Mouse (Mus musculus) thymus, postnatal 0 days (tissue): ENCODE results near the gene Rpp21. TPM values are rescaled to one million over a fixed set of nuclear protein-coding genes. Genes with fewer than 3 reads are reported as not detected.

Source experiments
- DNase-seq: peaks from one replicate; pipeline ENCODE4 v3.0.0-alpha.2; 2015; ENCODE audit warnings: low spot score
- polyA plus RNA-seq: library from polyadenylated mRNA; unstranded; fragments of >200 nt; fragmentation: Nextera tagmentation; extraction: Ambion mirVana; gene quantifications from 2 replicates; pipeline ENCODE4 v1.2.1, GENCODE M21; 2015

The Rpp21 gene
- polyA plus RNA-seq, 1 experiment from 2014 or later, result 159 TPM

GRCm38 (mm10) chr17:36237321-36237921 is 20.4 kb downstream of the Rpp21 start:
- no peak for DNase-seq

GRCm38 (mm10) chr17:36235300-36235699 is 22.6 kb downstream of the Rpp21 start:
- DNase-seq, result peak; percentile 40

- no peak for DNase-seq
Measured at GRCm38 (mm10) chr17:36233572-36233971, 24.3 kb downstream of the Rpp21 start.

GRCm38 (mm10) chr17:36231318-36231717 is 26.6 kb downstream of the Rpp21 start:
- DNase-seq, result peak; percentile 100

GRCm38 (mm10) chr17:36229046-36229445 is 28.8 kb downstream of the Rpp21 start:
- DNase-seq, result peak; percentile 23

GRCm38 (mm10) chr17:36226921-36227320 is 30.9 kb downstream of the Rpp21 start:
- DNase-seq, result peak; percentile 85

- DNase-seq, result no peak
Measured at GRCm38 (mm10) chr17:36225231-36225824, 32.5 kb downstream of the Rpp21 start.

- no peak for DNase-seq
Measured at GRCm38 (mm10) chr17:36224451-36224850, 33.4 kb downstream of the Rpp21 start.

GRCm38 (mm10) chr17:36218594-36219155 is 39.2 kb downstream of the Rpp21 start:
- no peak for DNase-seq

GRCm38 (mm10) chr17:36215586-36215985 is 42.3 kb downstream of the Rpp21 start:
- no peak for DNase-seq

- no peak for DNase-seq
Measured at GRCm38 (mm10) chr17:36206846-36207245, 51.0 kb downstream of the Rpp21 start.

GRCm38 (mm10) chr17:36205862-36206261 is 52.0 kb downstream of the Rpp21 start:
- DNase-seq, result no peak

Other genes starting within 250 kb of the Rpp21 start
- gene H2-T24, start 237.5 kb downstream of the Rpp21 start, polyA plus RNA-seq, result 4.2 and 6.5 TPM in 2 replicates
- gene H2-T23, start 225.2 kb downstream of the Rpp21 start, polyA plus RNA-seq, result 136 and 163 TPM in 2 replicates
- 60.4 and 66.8 TPM in 2 replicates for gene H2-T22, start 215.3 kb downstream of the Rpp21 start, polyA plus RNA-seq
- 0.10 and 0.13 TPM in 2 replicates for gene Gm6034, start 215.1 kb downstream of the Rpp21 start, polyA plus RNA-seq
- gene Gm11127, start 199.7 kb downstream of the Rpp21 start, polyA plus RNA-seq, result 0.96 and 1.3 TPM in 2 replicates
- gene Gm19684, start 136.4 kb downstream of the Rpp21 start, polyA plus RNA-seq, result 0.48 and 0.57 TPM in 2 replicates
- 0.45 and 0.99 TPM in 2 replicates for gene Gm7030, start 128.6 kb downstream of the Rpp21 start, polyA plus RNA-seq
- gene Gm8909, start 89.5 kb downstream of the Rpp21 start, polyA plus RNA-seq, result 13.7 and 15.3 TPM in 2 replicates
- gene H2-T3, start 67.8 kb downstream of the Rpp21 start, polyA plus RNA-seq, result 1.9 and 2.7 TPM in 2 replicates
- gene Trim39, start 14.2 kb upstream of the Rpp21 start, polyA plus RNA-seq, result 11.4 and 16.1 TPM in 2 replicates
- 0.12 TPM in 1 of 2 replicates, not detected in the other for gene H2-M10.2, start 28.4 kb upstream of the Rpp21 start, polyA plus RNA-seq
- gene H2-M10.1, start 68.1 kb upstream of the Rpp21 start, polyA plus RNA-seq, result 0.22 and 0.34 TPM in 2 replicates
- 0.08 TPM in 1 of 2 replicates, not detected in the other for gene H2-M10.3, start 110.3 kb upstream of the Rpp21 start, polyA plus RNA-seq
- not detected in 2 replicates for gene H2-M10.4, start 204.3 kb upstream of the Rpp21 start, polyA plus RNA-seq